Mouse (Mus musculus) gastrocnemius, postnatal 4 days (tissue): ENCODE results near the gene Gin1. TPM values are rescaled to one million over a fixed set of nuclear protein-coding genes. Genes with fewer than 3 reads are reported as not detected.
"Not testable (repeated sequence)": the region's sequence is repeated elsewhere in the genome, so short reads cannot be mapped to it uniquely, and the experiment has no call there.

Source experiments
- DNase-seq, 2 experiments: peaks; one replicate each; pipeline ENCODE4 v3.0.0; 2021 to 2022; ENCODE audit warnings: low spot score in 2 of 2, mixed read lengths in 2 of 2
- long read RNA-seq, 2 experiments: library from polyadenylated mRNA; stranded (forward); transcript quantifications; one replicate each; pipeline ENCODE4 v2.0.0; 2021
- total RNA-seq, 2 experiments: library from RNA; stranded (reverse); gene quantifications; 2 replicates each; pipeline ENCODE4 v1.2.3; 2021

Gin1 gene
- total RNA-seq = 1 to 10 TPM; 5.3 to 5.7 TPM
- long read RNA-seq, experiment 1, partial matches to known transcripts = 1 of 4 reads
- long read RNA-seq, experiment 1, other reads (novel, unspliced or antisense) = 0 of 4 reads
- long read RNA-seq, experiment 2, partial matches to known transcripts = 2 of 5 reads
- long read RNA-seq, experiment 2, other reads (novel, unspliced or antisense) = 1 of 5 reads

DNA sequence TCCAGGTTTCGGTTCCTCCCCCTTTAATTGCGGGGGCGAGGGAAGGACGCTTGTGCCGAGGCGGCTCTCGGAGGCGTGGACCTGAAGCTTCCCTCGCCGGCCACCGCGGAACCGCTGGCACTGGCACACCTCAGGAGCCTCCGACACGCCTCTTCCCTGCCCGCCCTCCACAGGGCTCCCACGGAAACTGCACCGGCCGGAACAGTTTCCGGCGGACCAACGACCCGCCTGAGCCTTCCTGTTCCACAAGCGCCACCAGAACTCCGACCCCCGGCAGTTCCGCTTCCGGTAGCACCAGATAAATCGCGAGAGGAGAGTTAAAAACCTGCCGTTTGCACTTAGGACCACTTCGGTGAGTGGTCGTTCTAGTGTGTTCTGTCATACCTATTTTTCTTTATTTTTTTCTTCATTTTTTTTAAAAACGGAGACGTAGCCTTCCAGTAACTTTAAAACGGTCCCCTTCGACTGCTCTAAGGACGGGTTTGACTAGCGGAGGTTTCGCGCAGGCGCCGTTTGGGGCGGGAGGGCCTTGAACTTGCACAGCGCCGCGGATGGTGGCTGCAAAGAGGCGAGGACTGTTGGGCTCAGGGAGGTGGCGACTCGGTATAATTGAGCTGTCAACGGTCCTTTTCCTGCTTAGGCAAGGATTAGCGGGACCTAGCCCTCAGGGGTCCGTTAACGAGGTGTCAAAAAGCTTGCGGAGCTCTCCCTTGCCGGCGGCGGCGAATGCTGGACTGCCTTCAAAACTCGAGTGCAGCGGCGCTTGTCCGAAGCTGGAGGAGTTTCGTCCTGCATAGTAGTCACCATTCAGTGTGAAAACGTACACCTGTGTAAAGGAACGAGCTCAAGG, at the start of gene Gin1, which contains the start of gene Ppip5k2:
Gene Gin1, plus strand, starts transcription at position 269 of the 850 bp plus-strand sequence.
Gene Ppip5k2, minus strand, starts transcription at position 508 of the 850 bp plus-strand sequence.
- peak; percentile 80 to 94 for DNase-seq

- no peak for DNase-seq
These were observed 43.2 kb upstream of the Gin1 start for GRCm38 (mm10) chr1:97726730-97727129.

- no peak for DNase-seq
These were observed 40.6 kb upstream of the Gin1 start for GRCm38 (mm10) chr1:97729339-97729738.

DNA sequence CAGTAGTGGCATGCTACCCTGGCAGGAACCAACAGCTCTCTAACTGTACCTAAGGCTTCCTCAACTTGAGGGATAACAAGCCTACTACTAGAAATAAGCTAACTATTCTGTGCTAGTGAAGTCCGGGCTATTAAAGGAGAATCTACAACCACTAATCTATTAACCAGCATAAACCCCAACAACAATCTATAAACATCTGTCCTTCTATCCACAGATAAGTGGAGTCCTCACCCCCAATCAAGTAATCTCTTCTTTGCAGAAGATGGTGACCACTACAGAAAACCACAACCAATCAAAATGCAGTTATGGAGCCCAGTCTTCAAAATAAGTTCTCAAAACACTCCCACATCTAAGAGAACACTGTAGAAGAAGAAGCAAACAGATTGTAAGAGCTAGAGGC, 26.9 kb upstream of the Gin1 start:
- DNase-seq = no peak

- no peak for DNase-seq
These were observed 24.3 kb upstream of the Gin1 start for GRCm38 (mm10) chr1:97745712-97746111.

- no peak for DNase-seq
These were observed 23.7 kb upstream of the Gin1 start for GRCm38 (mm10) chr1:97746261-97746660.

GRCm38 (mm10) chr1:97748163-97748562, 21.8 kb upstream of the Gin1 start:
- no peak for DNase-seq

- no peak for DNase-seq
These were observed 16.8 kb upstream of the Gin1 start for GRCm38 (mm10) chr1:97753216-97753615.

- DNase-seq = no peak
These were observed 15.6 kb upstream of the Gin1 start for GRCm38 (mm10) chr1:97754392-97754791.

GRCm38 (mm10) chr1:97759841-97760240, 10.1 kb upstream of the Gin1 start:
- no peak for DNase-seq

GRCm38 (mm10) chr1:97760598-97760997, 9.4 kb upstream of the Gin1 start:
- no peak for DNase-seq

DNA sequence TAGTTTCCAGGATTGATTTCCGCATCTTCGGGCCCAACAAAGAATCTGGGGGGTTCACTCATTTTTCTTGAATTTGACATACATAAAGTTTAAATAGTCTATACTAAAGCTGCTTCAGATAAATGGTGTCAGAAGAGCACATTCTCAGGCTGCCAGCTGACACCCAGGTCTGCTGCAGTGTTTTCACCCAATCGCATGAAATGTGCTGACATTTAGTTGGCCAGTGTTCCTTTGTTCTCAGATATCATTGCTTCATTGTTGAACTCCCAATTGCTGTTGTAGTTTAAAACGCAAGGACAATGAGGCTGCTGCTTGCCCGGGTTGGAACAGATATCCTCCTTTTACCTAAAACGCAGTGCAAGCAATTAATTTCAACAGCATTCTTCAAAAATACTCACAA, 8.5 kb upstream of the Gin1 start:
- DNase-seq = no peak

DNA sequence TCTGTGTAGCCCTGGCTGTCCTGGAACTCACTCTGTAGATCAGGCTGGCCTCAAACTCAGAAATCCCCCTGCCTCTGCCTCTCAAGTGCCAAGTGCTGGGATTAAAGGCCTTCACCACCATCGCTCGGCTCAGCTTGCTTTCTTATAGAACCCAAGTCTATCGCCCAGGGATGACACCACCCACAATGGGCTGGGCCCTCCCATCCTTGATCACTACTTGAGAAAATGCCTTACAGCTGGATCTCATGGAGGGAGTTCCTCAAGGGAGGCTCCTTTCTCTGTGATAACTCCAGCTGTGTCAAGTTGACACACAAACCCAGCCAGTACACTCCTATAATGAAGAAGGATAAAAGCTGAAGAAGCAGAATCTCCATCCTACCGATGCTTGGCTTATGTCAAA, 4.3 kb upstream of the Gin1 start:
- DNase-seq = not testable (repeated sequence)

DNA sequence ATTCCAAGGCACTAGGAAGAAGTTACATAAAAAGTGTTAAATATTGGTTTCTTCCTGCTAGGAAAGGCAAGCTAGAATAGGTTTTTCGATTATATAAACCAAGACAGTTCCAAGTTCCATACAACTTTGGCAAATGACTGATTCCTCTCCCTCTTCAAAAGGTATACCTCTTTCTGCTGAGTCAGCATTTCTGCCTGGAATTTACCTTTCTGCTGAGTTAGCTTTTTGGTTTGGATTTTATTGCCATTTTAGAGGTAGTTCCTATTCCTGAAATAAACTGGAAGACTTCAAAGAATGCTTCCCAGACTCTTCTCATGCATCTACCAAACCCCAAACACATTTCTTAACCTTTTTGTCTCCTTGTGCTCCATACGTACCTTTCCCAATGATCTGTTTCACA, 1.9 kb upstream of the Gin1 start:
- no peak for DNase-seq

DNA sequence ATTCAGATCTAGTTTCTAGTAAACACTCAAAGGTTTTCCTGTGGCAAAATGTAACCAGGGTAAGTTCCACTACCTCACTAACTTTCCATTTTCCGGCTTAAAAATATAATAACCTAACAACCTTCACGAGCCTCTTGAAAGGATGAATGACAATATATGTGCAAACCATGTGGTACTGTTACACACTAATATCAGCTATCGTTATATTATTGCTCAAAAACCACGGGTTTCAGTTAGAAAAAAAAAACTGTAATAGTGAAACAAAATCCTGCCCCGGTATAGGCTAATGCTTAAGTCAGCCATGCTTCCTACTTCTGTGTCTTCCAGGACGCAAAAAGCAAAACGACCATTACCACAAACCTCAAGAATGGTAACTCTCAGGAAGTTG, 1.1 kb upstream of the Gin1 start:
- no peak for DNase-seq

- peak in 1 of 2 experiments; percentile 13 for DNase-seq
These were observed 573 bp upstream of the Gin1 start for GRCm38 (mm10) chr1:97769294-97769903.

- DNase-seq = no peak
These were observed 1.1 kb downstream of the Gin1 start for GRCm38 (mm10) chr1:97771118-97771517.

GRCm38 (mm10) chr1:97771727-97772126, 1.8 kb downstream of the Gin1 start:
- DNase-seq = no peak

DNA sequence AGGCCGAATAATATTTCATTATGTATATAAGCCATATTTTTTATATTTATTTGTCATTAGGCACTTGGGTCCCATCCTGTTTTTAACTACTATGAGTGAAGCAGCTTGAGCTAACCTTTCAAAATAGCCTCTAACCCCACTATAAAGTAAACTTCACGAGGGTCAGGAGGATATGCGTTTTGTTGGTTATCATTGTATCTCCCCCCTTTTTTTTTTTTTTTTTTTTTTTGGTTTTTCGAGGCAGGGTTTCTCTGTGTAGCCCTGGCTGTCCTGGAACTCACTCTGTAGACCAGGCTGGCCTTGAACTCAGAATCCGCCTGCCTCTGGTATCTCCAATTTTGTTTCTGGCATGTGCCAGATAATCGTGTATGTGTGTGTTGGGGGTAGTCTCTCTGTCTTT, 3.4 kb downstream of the Gin1 start:
- no peak for DNase-seq

DNA sequence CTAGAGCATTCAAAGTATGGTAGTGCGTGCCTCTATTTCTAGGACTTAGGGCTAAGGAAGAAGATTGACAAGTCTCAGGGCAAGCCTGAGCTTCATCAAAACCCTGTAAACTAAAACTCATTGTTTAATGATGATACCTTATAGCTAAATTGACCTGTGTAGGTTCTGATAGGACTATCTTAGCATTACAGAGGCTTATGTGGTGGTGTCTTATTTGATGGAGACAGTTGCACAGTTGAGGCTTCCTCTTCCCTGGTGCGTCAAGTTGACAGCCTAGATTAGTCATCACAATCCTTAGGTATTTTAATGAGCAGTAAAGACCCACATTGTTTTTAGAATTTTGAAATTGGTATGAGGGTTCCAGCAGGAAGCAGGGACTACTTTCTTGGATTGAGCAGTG, 4.0 kb downstream of the Gin1 start:
- no peak for DNase-seq

DNA sequence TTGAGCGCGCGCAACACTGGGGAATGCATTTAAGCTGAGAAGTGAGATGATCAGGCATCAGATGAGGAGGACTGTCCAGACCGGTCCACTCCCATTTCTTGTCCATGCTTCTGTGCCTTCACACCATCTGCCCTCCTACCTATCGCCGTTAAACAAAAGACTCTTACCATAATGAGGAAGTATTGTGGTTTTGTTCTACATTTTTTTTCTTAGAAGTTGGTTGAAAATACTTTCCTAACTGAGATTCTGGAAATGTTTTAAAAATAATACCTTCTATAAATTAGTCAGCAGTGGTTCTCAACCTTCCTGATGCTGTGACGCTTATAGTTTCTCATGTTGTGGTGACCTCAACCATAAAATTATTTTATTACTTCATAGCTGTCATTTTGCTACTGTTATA, 11.7 kb downstream of the Gin1 start:
- no peak for DNase-seq

DNA sequence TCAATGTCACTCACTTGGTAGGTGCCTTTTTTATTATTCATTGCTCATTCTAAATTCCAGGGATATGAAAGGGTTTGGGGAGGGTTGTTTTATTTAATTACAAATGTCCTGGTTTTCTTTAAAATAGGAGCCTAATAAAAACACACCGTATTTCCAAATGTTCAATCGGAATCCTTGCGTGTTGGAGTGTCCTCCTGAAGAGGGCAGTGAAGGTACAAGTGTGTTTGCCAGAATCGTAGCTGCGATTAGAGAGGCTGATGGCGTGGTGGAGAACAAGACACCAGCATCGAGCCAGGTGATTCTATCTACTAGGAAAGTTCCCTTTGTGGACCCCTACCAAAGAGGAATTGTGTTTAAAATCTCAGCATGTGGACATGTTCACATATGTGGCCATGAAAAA, 15.0 kb downstream of the Gin1 start:
- no peak for DNase-seq
